Mouse (Mus musculus): ENCODE measurements around the gene Tmem95. TPM values are rescaled to one million over a fixed set of nuclear protein-coding genes. Genes with fewer than 3 reads are reported as not detected.
A peak's percentile ranks its signal among the peaks of the same experiment; 100 is the strongest.

Tmem95 gene
- total RNA-seq, 2 experiments from 2014 or later: not detected

DNA sequence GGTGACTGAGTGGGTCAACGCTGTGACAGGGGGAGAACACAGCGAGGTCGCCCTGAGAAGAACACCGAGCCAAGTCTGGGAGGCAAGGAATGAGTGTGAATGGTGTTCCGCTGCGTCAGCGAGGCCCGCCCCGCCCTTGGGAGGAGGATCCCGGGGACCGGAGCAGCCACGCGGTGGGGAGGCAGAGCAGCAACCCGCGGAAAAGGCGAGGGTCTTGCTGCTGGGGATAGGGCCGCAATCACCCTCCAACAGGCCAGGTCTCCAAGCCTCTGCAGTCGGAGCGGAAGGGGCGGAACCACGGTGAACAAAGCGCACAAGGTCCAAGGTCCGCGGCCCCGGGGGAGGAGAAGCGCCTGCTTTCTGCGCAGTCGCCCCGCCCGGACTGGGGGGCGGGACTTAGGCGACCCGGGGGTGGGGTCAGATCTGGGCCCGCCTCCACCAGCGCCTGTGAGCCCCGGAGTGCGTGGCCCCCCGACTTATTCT is 31.6 kb downstream of the Tmem95 start, which contains the start of gene Plscr3:
TSS of gene Plscr3 (plus strand) at position 179 of the 483 bp plus-strand sequence.
- peak; percentile 93 to 97 for DNase-seq

DNA sequence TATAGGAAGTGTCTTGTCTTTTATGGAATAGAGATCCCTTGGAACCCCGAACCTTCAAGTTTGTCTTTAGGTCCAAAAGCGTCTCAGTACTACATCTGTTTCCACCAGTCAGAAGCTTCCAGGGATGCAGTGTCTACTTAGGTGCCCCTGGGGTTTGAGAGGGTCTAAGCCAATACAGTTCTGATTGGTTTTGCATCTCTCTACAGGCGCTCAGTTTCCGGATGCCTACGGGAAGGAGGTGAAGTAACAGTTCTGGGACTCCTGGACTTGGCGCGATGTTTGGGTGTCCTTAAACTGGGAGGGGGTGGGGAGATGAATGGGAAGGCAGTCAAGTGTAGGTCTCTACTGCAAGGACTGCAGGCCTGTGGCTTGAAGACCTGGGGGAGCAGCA is 39.1 kb downstream of the Tmem95 start:
- peak in 1 of 2 experiments; percentile 37 for DNase-seq

DNA sequence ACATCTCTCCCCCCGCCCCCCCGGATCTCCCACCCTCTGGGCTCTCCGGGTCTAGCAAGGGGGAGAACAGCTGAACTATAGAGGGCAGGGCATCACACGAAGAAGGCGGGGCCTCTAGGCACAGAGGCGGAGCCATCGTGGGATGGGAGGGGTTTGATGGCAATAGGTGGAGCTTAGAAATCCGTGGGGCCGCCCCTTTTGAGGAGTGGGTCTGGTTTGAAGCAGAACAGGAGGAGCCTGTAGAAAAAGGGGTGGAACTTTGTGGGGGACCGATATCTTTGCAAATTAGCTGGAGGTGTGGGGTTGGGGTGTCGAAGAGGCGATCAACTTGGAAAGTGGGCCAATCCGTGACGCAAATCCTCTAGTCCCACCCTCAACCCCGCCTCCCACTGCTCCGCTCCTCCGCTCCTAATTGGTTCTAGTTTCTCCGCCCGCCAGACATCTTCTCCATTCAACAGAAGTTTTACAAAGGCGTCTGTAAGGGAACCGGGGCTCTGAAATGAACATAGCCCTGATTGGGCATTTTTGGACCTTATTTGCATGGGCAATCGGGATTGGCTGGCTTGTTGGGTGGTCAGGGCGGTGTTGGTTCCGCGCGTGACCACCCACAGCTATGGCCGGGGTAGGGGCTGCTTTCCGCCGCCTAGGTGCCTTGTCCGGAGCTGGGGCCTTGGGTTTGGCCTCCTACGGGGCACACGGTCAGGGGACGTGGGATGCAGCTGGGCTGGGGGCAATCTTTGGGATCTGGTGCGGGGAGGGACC is 39.7 kb downstream of the Tmem95 start, which contains the start of gene Tmem256:
TSS of gene Tmem256 (plus strand) at position 563 of the 762 bp plus-strand sequence.
- DNase-seq: peak; percentile 93 to 95

DNA sequence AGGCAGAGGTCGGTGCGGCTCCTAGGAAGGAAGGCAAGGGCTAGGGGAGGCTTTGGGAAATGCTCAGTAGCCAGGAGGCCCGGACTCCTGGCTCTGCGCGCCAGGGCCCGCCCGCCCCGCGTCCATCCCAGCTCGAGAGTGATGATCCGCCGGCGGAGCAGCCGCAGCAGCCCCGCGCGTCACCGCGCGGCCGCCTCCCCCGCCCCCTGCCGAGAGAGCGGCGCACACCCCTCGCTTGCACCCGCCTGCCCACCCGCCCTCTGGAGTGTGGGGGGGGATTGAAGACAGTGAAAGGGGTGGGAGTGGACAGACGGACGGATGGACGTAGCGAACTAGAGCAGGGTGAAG is 40.2 kb downstream of the Tmem95 start, which contains the start of gene Nlgn2:
TSS of gene Nlgn2 (minus strand) at position 181 of the 348 bp plus-strand sequence.
- DNase-seq: peak; percentile 67 to 82

DNA sequence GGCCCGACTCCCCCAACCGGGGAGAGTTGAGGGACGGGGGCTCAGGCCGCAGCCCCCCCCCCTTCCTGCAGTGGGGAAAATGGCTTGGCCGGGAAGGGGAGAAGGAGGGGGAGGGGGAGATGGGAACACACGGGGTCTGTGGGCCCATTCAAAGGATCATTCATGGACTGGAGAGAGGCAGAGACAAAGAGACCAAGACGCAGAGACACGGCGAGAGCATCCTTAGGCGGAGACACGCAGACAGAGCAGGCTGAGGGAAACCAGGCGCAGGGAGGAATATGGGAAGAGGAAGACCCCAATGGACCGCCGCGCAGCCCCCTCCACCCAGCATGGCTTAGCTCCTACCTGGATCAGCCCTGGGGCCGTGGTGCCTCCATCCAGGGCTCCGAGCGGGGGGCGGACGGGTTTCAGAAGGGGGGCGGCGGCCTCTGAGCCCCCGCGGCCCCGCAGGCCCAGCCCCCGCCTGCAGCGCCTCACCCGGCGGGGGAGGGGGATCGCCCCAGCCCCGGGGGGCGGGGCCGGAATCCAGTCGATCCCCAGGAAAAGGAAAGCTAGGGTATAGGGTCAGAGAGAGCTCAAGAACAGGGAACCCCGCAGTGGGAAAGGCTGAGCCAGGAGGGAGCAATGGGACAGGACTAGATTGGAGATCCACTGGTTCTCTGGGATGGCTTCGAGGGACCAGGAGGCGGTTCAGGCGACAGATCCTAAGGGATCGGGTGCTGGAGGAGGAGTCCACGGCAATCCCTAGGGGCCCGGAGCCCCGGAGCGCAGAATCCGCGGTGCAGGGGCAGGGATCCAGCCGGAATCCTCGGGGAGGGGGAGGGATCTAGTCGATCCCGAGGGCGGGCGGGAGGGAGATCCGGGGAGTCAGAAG is 40.9 kb downstream of the Tmem95 start:
- peak; percentile 20 to 64 for DNase-seq

DNA sequence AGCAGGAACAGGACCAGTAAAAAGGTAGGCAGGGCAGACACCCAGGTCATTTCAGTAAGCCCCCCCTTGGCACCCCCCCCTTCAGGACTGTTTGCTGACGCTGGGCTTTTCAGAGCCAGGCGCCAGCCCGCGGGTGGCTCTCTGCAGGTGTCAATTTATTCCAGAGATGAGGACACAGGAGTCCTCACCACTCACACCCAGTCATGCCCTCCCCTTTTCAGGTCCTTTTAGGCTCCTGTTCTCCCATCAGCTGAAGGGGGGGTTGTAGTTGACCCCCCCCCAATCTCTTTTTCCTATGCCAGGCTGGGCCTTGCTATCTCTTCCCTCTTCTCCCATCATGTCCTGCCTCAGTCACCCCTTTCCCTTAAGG is 41.9 kb downstream of the Tmem95 start:
- no peak for DNase-seq

DNA sequence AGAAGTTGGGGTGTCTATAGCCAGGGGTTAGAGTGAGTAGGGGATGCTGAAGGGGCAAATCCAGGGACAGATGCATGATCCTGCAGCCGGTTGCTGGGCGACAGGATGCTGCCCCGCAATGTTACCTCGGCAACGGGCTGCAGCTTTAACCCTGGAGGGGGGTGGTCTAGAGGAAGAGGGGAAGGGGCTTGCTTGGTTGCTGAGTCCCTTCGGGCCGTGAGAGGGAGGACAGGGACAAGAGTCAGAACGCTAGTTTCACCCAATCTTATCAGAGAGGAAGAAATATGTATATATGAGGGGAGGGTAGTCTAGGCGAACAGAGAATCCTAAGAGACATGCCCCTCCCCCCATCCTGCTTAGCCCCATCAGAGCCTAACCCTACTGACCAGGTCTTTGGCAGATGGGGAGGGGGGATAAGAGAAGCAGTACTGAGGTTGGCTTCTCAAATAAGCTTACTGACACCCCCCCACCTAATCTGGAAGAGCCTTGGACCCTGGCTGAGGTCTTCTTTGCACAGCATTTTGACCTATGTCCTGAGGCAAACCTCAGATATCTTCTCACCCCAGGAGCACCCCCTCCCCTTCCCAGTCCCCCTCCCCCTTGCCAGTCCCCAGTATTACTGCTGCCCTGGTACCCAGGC is 42.4 kb downstream of the Tmem95 start:
- DNase-seq: no peak

DNA sequence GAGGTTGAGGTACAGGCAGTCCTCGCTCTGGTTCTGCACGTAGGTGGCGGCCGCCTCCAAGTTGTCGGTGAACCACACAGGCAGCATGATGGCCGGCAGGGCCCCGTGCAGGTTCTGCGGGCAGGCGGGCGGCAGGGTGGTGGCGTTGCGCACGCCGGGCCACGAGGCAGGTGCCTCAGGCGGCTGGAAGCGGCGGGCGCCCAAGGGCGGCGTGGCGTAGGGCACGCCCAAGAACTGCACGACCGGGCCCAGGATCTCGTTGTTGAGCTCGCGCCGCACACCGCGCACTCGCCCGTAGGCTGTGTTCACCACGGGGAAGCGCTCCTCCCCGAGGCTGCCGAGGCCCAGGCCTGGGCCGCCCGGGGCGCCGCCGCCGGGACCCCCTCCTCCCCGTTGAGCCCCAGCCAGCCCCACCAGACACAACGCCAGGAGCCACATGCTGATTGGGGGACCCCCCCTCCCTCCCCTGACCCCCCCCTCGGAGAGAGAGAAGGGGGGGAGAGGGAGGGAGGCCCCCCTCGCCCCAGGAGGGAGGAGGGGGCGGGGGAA is 43.7 kb downstream of the Tmem95 start:
- DNase-seq: peak; percentile 53 to 60

DNA sequence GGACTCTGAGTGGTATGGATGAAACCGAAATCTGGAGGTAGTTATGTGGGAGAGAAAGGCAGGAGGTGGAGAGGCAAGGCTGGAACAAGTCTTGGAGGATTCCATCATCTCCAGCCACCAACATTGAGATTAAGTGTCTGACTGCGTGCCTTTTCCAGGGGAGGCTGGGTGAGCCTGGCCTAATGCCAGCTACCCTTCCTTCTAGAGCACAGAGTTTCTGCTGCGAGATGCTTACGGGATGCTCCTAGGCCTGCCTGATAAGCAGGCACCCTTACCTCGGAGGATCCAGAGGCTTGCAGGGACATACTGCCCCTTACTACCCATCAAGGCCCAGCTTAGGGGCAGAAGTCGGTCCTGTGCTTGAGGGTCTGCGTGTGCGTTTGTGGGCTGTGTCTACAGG is 44.3 kb downstream of the Tmem95 start:
- no peak for DNase-seq

DNA sequence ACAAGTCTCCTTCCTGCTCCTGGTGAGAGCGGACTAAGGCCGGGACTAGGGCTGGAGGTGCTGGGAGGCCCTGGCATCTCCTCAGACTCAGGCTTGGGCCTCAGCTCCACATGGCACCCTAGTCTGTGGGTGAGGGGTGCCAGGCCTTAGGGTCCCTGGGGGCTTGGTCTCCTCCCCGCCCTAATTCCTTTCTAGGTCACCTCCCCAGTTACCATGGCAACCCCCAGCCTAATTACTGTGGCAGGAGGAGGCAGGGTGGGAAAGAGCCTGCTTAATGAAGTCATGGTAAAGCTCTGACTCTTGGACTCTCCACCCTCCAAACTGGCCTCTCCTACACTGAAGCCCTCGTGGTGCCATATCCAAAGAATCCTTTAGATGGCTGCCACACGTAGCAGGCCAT is 49.0 kb downstream of the Tmem95 start:
- DNase-seq: no peak

Small RNAs within 50 kb of the gene (microRNA-seq; reads per million reads assigned to microRNA genes)
- not detected for gene Mir6924

Other genes starting within 250 kb of the Tmem95 start
- gene Fxr2, start 245.0 kb downstream of the Tmem95 start, total RNA-seq (2021): 10 to 100 TPM; 80.5 to 88.4 TPM
- gene Sox15, start 222.7 kb downstream of the Tmem95 start, total RNA-seq (2021): not detected
- gene Mpdu1, start 215.4 kb downstream of the Tmem95 start, total RNA-seq (2021): 100 to 1,000 TPM in 1 of 2 experiments, 10 to 100 TPM in 1; 91.4 to 126 TPM
- 10 to 100 TPM; 20.1 to 28.6 TPM for gene Cd68, start 211.9 kb downstream of the Tmem95 start, total RNA-seq (2021)
- gene Eif4a1, start 205.6 kb downstream of the Tmem95 start, total RNA-seq (2021): 100 to 1,000 TPM; 678 to 712 TPM
- gene Senp3, start 195.9 kb downstream of the Tmem95 start, total RNA-seq (2021): 10 to 100 TPM; 70.6 to 80.4 TPM
- gene Tnfsf13, start 192.2 kb downstream of the Tmem95 start, total RNA-seq (2021): 1 to 10 TPM; 1.7 to 2.5 TPM
- 10 to 100 TPM; 21.5 to 22.9 TPM for gene Tnfsf12, start 182.2 kb downstream of the Tmem95 start, total RNA-seq (2021)
- gene Tnfsfm13, start 181.9 kb downstream of the Tmem95 start, total RNA-seq (2021): 1 to 10 TPM; 4.0 to 4.9 TPM
- gene Polr2a, start 119.4 kb downstream of the Tmem95 start, total RNA-seq (2021): 10 to 100 TPM; 86.4 to 90.3 TPM
- gene Slc35g3, start 116.0 kb downstream of the Tmem95 start, total RNA-seq (2021): not detected
- 10 to 100 TPM; 57.7 to 63.8 TPM for gene Zbtb4, start 112.1 kb downstream of the Tmem95 start, total RNA-seq (2021)
- gene Chrnb1, start 82.1 kb downstream of the Tmem95 start, total RNA-seq (2021): 1 to 10 TPM; 1.1 to 1.8 TPM
- gene Fgf11, start 76.2 kb downstream of the Tmem95 start, total RNA-seq (2021): 1 to 10 TPM; 3.9 to 8.6 TPM
- gene Tmem102, start 72.4 kb downstream of the Tmem95 start, total RNA-seq (2021): under 1 TPM; 0.17 to 0.26 TPM
- not detected for gene Gm39566, start 62.7 kb downstream of the Tmem95 start, total RNA-seq (2021)
- not detected for gene Spem2, start 59.6 kb downstream of the Tmem95 start, total RNA-seq (2021)
- gene Spem1, start 55.8 kb downstream of the Tmem95 start, total RNA-seq (2021): not detected
- 10 to 100 TPM; 14.4 to 22.3 TPM for gene Nlgn2, start 40.2 kb downstream of the Tmem95 start, total RNA-seq (2021)
- gene Tmem256, start 39.5 kb downstream of the Tmem95 start, total RNA-seq (2021): 100 to 1,000 TPM; 144 to 166 TPM
- 10 to 100 TPM; 49.3 to 50.4 TPM for gene Plscr3, start 31.6 kb downstream of the Tmem95 start, total RNA-seq (2021)
- not detected for gene Tnk1, start 19.3 kb downstream of the Tmem95 start, total RNA-seq (2021)
- 1 to 10 TPM; 4.2 to 5.4 TPM for gene Kctd11, start 3.4 kb upstream of the Tmem95 start, total RNA-seq (2021)
- gene Acap1, start 17.5 kb upstream of the Tmem95 start, total RNA-seq (2021): under 1 TPM; 0.23 to 0.89 TPM
- gene 2810408A11Rik, start 23.0 kb upstream of the Tmem95 start, total RNA-seq (2021): 1 to 10 TPM in 1 of 2 experiments, under 1 TPM in 1; 0.46 to 1.4 TPM
- gene Neurl4, start 23.1 kb upstream of the Tmem95 start, total RNA-seq (2021): 10 to 100 TPM; 42.5 to 47.5 TPM
- 10 to 100 TPM; 47.1 to 47.6 TPM for gene Gps2, start 35.9 kb upstream of the Tmem95 start, total RNA-seq (2021)
- gene Eif5a, start 43.9 kb upstream of the Tmem95 start, total RNA-seq (2021): 100 to 1,000 TPM; 619 to 640 TPM
- 10 to 100 TPM; 11.5 to 11.8 TPM for gene Ybx2, start 57.8 kb upstream of the Tmem95 start, total RNA-seq (2021)
- gene Slc2a4, start 70.2 kb upstream of the Tmem95 start, total RNA-seq (2021): 10 to 100 TPM; 60.2 to 90.0 TPM
- gene Cldn7, start 86.8 kb upstream of the Tmem95 start, total RNA-seq (2021): 1 to 10 TPM in 1 of 2 experiments, not detected in 1; 1.2 TPM
- 100 to 1,000 TPM; 112 to 132 TPM for gene Ctdnep1, start 103.1 kb upstream of the Tmem95 start, total RNA-seq (2021)
- gene Elp5, start 104.5 kb upstream of the Tmem95 start, total RNA-seq (2021): 10 to 100 TPM; 66.4 to 80.3 TPM
- 100 to 1,000 TPM; 421 to 450 TPM for gene Gabarap, start 113.1 kb upstream of the Tmem95 start, total RNA-seq (2021)
- gene Phf23, start 117.8 kb upstream of the Tmem95 start, total RNA-seq (2021): 10 to 100 TPM; 54.6 to 57.1 TPM
- 10 to 100 TPM; 15.6 to 17.4 TPM for gene Dvl2, start 122.6 kb upstream of the Tmem95 start, total RNA-seq (2021)
- 100 to 1,000 TPM; 543 to 557 TPM for gene Acadvl, start 137.4 kb upstream of the Tmem95 start, total RNA-seq (2021)
- 10 to 100 TPM; 27.4 to 40.4 TPM for gene Dlg4, start 138.9 kb upstream of the Tmem95 start, total RNA-seq (2021)
- gene Asgr1, start 176.1 kb upstream of the Tmem95 start, total RNA-seq (2021): under 1 TPM in 1 of 2 experiments, not detected in 1; 0.33 TPM
- 1 to 10 TPM in 1 of 2 experiments, under 1 TPM in 1; 0.60 to 2.1 TPM for gene Asgr2, start 214.6 kb upstream of the Tmem95 start, total RNA-seq (2021)

All from adrenal gland, postnatal 36 days (tissue).